Mouse (Mus musculus) layer of hippocampus, adult 8-10 months (tissue): ENCODE results near the gene Efna2. TPM values are rescaled to one million over a fixed set of nuclear protein-coding genes. Genes with fewer than 3 reads are reported as not detected.

Experiments
- DNase-seq, 2 experiments: peaks; one replicate each; pipeline ENCODE4 v3.0.0; 2022; ENCODE audit warnings: low spot score in 2 of 2
- total RNA-seq, 4 experiments: library from RNA; stranded (reverse); gene quantifications; 2 replicates each; pipeline ENCODE4 v1.2.4; 2022

The Efna2 gene
- total RNA-seq, 4 experiments from 2014 or later: 7.4 to 8.3 (median 7.9) TPM

DNA sequence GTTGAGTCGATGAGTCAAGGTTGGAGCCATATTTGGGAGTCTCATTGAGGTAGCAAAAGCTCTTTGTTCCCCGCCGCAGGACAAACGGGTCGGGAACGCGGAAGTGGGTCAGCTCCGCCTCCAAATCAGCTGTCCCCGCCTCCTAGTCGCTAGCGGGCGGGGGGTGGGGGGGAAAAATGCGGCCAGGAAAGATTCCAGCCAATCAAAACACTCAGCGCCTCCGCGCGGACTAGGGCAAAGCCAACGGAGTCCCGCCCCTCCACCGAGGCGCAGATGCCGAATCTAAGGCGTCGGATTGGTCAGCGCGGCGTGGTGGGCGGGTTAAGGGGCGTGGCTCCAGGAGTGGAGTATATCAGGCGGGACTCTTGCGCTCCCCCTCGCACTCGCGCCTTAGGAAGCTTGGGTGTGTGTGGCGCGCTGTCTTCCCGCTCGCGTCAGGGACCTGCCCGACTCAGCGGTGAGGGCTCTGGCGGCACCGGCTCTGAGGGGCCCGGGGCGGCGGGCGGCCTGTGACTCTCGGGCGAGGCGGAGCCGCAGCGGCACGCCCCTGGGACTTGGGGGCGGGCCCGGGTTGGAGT, 11.7 kb upstream of the Efna2 start:
- DNase-seq: peak; percentile 96 to 98

DNA sequence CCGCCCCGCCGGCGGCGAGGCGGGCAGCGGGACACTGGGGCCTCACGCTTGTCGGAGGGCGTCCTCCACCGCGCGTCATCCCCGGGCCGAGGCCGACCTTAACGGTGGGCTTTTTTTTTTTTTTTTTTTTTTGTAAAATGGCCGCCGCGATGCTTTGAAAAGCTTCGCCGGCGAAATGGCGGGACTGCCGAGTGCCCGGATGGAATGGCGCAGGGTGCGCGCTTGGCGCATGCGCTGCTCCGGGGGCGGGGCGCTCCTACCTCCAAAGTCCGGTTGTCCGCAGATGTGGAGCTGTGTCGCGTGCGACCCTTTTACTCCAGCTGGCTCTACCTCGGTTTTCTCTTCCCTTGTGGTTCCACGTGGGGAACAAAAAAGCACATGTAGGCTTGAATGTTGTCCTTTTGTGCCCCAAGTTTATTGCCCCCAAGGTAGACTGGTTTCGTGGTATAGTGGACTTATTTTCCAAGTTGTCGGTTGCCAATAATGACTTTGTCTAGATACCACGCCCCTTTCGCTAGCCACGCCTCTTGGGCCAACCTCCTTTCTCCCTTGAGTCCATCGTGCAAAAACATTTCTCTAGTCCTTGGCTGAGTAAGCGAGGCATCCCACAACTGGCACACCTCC, 11.1 kb upstream of the Efna2 start:
- DNase-seq: peak; percentile 88 to 93

DNA sequence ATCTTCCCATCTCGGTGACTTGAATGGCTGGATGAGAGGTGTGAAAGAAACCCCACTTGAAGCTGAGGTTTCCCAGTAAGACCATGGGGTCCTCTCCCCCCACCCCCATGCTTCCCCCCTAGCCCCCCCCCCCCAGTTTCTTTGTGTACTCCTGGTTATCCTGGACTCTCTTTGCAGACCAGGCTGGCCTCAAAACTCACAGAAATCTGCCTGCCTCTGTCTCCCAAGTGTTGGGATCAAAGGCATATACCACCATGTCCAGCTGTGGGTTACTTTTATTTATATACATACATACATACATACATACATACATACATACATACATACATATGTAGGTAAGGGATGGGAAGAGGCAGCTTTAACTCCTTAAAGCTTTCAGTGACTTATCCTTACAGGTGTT, 10.2 kb upstream of the Efna2 start:
- DNase-seq: no peak

DNA sequence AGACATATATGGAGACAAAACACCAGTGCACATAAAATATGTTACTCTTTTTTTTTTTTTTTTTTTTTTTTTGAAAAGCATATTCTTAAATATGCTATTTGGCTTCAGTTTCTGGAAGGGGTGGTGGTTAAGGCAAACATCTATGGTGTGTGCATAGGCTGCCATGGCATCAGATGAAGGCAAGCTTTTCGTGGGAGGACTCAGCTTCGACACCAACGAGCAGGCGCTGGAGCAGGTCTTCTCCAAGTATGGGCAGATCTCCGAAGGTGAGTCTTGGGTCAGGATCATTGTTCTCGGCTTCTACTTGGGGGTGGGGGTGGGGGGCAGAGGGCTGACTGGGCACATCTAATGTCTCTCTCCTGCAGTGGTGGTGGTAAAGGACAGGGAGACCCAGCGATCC, 9.6 kb upstream of the Efna2 start:
- no peak for DNase-seq

DNA sequence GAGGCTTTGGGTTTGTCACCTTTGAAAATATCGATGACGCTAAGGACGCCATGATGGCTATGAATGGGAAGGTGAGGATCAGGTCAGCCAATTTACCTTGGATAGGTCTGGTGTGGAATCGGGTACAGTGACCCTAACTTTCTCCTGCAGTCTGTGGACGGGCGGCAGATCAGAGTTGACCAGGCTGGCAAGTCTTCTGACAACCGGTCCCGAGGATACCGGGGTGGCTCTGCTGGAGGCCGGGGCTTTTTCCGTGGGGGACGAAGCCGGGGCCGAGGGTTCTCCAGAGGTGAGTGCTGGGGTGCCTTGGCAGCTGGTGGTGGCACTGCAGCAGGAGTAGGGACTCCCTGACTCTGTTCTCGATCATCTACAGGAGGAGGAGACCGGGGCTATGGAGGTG, 9.2 kb upstream of the Efna2 start:
- no peak for DNase-seq

DNA sequence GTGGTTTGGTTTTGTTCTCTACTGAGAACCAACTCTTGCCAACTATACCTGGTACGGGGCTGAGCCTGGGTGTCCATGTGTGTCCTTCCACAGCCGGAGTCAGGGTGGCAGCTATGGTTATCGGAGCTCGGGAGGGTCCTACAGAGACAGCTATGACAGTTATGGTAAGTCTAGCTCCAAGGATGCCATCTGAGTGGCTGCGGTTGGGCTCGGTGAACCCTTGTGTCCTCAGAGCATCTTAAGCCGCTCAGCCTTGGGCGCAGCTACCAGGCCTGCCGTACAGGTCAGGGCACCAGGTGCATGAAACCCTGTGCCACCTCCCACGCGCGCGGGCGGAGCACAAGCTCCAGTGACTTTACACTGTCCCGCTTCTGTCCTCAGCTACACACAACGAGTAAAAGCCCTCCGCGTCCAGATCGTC, 8.7 kb upstream of the Efna2 start:
- no peak for DNase-seq

DNA sequence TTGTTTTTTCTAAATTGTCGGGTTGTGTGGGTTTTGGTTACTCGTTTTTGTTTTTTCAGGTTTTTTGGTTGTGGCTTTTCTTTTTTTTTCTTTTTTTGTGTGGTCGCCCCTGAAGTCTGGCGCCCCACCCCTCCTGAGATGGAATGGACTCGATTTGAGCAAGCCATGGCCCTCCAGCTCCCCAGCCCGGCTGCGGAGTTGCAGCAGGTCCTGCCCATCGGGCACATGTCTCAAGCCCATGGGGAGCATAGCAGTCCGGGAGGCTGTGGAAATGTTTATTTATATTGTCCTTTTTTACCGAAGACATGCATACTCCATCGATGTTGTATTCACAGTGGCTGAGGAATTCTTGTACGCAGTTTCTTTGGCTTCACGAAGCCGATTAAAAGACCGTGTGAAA, 8.0 kb upstream of the Efna2 start:
- no peak for DNase-seq

DNA sequence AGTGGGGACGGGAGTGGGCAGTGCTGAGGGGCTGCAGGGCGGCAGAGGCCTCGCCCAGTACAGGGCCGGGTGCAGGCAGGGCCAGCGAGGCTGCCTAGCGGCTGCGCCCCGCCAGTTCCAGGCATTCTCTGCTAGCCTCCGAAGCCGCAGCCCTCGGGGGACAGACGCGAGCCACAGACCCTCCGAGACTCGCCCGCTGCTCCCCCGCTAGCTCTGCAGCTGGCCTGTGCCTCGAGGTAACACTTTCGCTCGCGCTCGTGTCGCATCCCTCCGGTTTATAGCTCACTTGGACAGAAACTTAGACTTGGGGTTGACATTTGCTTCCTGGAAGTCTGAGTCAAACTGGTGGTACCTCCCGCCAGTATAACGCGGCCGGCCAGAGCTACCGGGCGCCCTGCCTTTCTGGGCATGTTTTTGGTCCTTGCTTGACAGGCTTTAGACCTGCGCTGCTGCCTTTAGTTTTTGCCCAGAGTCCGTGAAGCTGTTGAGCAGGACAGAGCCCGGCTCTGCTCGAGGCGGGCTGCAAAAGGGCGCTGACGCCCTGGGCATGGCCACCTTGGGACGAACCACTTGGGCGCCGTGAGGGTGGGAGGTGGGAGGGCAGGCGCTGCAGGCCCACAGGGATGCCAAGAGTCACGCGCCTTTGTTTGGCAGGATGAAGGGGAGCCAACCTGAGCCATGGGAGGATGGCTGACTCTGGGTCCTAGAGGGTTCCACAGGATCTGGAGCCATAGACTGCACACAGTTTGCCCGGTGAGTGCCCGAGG, 7.3 kb upstream of the Efna2 start:
- no peak for DNase-seq

DNA sequence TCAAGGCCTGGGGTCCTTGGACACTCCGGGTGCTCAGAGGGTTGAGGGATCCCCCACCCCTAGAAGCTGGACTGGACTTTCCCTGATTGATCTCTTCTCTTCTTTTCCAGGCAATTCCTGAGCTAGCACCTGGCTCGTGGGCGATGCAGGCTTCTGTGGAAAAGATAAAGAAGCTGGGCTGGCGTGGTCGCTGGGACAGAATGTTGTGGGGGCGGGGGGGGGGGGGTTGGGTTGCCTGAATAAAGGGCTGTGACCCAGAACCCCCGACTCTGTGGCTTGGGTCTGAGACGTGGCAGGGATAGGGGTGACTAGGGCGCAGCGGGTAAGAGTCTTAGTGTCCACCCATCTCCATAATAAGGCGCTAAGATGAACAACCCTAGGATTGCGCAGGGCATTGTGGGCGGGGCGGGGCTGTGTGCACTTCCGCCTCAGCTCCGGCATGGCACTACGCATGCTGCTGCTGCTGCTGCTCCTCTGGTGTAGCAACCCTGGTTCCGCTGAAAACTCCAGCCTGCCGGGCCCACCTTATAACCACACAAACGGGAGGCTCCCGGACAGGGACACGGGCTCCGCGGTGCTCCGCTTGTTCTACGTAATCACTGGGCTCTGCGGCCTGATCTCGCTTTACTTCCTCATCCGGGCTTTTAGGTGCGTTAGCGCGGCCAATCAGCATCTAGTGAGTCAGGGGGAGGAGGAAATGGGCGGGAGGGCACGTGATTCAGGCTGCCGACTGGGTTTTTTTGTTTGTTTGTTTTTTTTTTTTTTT, 6.6 kb upstream of the Efna2 start, which contains the start of gene 1600002K03Rik:
Gene 1600002K03Rik, plus strand, starts transcription at position 418 of the 766 bp plus-strand sequence.
- peak; percentile 90 to 92 for DNase-seq

DNA sequence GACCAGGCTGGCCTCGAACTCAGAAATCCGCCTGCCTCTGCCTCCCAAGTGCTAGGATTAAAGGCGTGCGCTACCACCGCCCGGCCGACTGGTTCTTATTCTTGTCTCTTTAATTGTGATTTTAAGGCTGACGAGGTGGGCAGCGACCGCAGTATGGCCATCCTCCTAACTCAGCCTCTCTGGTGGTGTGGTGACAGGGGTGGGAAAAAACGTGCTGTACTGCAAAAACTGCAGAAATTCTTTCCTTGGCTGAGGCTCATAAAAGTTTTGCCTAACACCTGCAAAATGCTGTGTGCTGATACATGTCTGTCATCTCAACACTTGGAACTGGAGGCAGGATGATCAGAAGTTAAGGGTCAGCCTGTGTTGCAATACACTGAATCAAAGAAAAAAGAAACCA, 5.9 kb upstream of the Efna2 start:
- DNase-seq: no peak

DNA sequence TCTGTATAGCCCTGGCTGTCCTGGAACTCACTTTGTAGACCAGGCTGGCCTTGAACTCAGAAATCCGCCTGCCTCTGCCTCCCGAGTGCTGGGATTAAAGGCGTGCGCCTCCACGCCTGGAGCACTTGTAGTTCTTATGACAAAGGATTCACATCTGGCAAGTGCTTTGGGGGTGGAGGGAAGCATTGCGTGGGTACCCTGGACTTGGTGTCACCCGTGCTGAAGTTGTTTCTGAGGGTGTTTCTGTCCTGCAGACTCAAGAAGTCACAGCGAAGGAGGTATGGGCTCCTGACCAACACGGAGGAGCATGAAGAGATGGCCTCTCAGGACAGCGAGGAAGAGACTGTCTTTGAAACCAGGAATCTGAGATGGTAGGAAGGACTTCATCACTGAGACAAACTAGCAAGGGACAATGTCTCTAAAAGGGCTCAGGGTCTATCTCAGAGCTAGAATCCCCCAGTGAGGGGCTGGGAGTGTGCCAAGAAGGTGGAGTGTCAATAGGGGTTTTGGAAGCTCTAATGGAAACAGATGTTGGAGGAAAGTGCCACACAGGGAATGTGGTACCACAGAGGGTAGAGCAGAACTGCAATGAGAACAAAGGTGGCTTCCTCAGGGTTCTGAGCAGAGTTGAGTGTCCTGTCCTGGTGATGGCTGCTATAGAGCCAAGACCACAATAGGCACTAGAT, 5.2 kb upstream of the Efna2 start:
- no peak for DNase-seq

DNA sequence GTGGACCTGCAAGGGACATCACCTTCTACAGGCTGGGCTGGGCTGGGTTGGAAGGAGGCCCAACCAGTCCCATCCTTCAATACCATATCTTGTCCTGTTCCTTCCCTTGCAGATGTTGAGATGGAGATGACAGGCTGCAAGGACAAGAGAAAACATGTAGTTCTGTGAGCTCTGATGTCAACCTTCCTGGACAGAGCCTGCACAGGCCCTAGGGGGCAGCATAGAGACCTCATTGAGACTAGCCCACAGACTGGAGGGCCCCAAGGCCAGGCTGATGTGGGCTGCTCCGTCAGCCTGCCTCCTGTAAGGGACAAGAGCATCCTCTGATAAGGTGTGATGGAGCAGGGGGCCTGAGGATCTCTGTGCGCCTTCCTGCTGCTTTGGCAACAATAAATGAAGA, 4.6 kb upstream of the Efna2 start:
- no peak for DNase-seq

DNA sequence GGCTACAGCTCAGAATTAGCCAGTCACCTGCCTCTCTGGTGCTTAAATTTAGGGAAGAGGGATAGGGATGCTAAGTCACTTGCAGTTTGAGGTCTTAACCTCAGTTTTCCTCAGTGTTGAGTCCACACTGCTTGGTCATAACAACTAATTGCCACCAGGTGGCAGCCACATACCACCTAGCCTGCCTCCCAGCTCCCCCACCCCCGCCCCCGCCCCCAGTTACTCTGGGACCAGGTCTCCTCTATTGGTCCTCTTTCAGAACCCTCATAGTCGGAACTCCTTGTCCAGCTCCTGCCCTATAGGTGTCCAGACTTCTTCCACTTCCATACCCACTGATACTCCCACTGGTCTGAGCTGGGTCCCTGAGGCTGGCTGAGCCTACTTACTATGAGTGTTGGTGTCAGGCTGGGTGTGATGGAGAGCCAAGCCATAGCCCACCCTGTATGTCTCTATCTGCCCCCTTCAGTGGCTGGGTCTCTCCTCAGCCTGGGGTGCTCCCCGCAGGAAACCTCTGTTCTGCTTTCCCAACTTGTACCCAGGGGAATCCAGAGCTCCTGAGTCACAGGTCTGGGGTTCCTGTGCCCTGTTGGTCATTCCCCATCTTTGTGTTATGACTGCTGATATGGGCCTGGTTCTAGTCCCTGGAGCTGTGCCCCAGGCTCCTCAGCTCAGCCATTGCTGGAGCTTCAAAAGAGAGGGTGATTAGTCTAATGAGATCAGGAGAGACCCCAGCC, 3.6 kb upstream of the Efna2 start:
- no peak for DNase-seq

DNA sequence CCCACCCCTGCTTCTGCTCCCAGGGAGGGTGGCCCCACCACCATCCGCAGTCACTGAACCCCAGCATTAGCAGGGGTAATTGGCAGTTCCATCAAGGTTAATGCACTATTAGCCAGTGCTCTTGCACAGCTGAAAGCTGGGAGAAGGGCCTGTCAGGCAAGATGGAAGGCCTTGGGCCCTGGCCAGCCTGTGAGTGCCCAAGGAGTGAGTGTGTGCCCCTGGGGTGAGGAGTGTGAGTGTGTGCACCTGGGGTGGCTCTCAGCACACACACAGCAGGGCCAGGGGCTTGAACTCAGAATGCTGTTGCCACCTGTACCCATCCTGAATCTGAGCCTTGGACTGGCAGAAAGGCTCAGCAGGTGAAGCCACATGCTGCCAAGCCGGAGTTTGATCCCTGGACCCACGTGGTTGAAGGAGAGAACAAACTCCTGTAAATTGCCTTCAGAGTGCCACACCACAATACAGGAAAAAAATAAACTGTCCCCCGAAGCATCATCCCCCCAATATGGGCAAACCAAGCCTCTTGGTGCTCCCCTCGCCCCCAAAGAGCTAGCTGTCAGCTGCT, 2.9 kb upstream of the Efna2 start:
- no peak for DNase-seq

DNA sequence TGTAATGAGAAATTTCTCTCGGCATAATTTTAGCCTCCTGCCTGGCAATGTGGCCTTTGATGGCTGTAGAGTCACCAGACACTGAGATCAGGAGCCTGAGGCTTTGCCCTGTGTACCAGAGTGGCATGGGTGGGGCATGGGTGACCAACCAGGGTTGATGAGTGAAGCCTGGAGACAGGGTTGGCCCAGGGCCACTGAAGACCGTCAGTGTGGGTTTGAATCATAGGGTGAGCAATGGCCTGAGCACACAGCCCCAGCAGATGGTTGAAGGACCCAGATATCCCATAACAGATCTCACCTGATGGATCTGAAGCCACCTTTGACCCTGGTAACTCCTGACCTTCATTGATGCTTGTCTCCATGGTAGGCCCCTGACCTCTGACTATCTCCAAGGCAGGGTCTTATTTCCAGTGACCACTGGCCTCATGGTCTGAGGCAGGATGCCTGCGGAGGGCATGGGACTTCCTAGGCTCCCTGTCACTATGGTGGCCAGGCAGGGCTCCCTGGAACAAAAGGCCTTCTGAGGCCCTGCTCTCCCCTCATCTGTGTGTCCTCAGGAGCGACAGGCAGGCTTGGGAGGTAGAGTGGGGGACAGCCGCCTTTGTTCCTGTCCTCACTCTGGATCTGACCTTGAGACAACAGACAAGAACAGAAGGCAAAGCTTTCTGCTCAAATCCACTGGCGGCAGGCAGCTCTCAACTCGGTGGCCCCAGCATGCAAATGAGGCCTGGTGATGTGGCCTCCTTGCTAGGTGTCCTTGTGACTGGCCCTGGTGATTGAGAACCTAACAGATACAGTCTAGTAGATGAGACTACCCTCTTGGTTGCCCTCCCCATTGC, 1.6 kb upstream of the Efna2 start:
- DNase-seq: no peak

DNA sequence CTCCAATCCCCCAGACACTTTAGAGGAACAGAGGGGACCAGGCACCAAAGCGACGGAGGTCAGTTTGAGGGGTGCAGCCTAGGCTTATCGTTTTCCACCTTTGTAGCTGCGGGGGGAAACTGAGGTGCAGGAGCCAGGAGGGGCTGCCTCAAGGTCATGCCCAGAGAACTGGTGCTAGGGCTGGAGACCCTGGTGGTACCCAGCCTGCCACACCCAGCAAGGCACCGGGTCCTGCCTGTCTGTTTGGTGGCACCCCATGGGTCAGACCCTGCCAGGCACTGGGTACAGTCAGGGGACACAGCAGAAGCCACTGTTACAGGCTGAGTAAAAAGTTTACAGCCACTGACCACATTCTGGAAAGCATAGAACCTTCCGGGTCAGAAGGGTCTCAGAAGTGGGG, 1.0 kb downstream of the Efna2 start:
- no peak for DNase-seq

DNA sequence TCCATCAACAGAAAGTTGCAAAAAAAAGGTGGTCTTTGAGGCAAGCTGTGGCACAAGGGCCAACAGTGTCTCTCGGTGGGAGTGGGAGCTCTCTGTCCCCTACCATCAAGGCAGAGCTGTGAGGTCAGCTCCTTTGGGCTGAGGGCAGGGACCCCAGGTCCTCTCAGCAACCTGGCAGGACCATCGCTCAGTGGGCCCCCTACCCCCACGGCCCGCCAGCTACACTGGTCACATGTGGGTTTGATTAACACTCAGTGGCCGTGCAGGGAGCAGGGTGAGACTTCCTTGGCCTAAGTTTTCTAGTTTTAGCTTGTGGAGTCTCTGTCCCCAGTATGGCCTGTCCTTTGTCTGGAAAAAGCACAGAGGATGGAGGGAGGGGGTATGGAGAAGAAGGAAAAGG, 1.5 kb downstream of the Efna2 start:
- DNase-seq: no peak

DNA sequence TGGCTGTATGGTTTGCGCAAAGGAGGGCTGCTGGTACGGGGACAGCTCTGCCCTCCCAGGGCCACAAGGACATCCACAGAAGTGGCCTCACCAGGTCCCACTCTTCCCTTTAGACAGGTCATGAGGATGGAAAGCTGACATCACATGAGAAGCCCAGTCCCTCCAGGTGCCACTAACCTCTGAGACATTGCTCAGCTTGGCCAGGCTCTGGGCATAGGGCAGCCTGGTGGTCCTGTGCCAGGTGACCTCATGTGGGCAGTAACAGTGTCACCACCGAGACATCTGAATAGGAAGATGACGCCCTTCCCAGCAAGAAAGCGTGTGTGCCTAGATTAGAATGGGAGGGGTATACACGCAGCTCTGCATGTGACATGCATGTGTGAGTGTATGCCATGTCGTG, 3.3 kb downstream of the Efna2 start:
- DNase-seq: no peak

DNA sequence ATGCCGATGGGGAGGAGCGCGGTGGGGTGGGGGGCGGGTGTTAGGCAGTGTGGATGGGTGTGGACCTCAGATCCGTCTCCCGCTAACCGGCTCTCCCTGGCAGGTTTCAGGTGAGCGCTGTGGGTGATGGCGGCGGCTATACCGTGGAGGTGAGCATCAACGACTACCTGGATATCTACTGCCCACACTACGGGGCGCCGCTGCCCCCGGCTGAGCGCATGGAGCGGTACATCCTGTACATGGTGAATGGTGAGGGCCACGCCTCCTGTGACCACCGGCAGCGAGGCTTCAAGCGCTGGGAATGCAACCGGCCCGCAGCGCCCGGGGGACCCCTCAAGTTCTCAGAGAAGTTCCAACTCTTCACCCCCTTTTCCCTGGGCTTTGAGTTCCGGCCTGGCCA, 7.4 kb downstream of the Efna2 start:
- no peak for DNase-seq

DNA sequence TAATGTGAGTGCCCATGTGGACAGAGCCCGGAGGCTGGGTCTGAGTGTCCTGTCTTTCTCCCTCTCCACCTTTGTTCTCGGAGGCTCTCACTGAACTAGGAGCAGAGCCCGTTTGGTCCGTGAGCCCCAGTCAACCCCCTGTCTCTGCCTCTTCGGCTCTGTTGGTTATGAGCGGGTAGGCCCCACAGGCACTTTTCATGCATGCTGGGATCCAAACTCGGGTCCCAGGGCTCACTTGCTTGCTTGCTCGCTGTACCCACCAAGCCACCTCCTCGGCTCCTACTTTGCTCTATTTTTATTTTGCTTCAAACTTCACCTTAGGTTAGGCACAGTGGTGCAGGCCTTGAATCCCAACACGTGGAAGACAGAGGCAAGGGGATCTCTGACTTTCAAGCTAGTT, 8.5 kb downstream of the Efna2 start:
- no peak for DNase-seq
